Mouse (Mus musculus) cerebellum, postnatal 4 days (tissue): ENCODE results near the gene Polr2m.

Experiments
- DNase-seq, 2 experiments: peaks; one replicate each; pipeline ENCODE4 v3.0.0; 2022; ENCODE audit warnings: low spot score in 2 of 2, mixed read lengths in 1 of 2

Gene Polr2m

GRCm38 (mm10) chr9:71475536-71475935 lies 10.2 kb downstream of the Polr2m start:
- DNase-seq, result no peak

- no peak for DNase-seq
Observed at GRCm38 (mm10) chr9:71467434-71467833, 18.3 kb downstream of the Polr2m start.

GRCm38 (mm10) chr9:71466111-71466510 lies 19.6 kb downstream of the Polr2m start:
- DNase-seq, result peak in 1 of 2 experiments; percentile 30

- DNase-seq, result no peak
Observed at GRCm38 (mm10) chr9:71463072-71463667, 22.6 kb downstream of the Polr2m start.

- no peak for DNase-seq
Observed at GRCm38 (mm10) chr9:71456738-71457137, 29.0 kb downstream of the Polr2m start.

- DNase-seq, result no peak
Observed at GRCm38 (mm10) chr9:71453917-71454316, 31.8 kb downstream of the Polr2m start.

- DNase-seq, result no peak
Observed at GRCm38 (mm10) chr9:71453352-71453751, 32.4 kb downstream of the Polr2m start.

- no peak for DNase-seq
Observed at GRCm38 (mm10) chr9:71450626-71451025, 35.1 kb downstream of the Polr2m start.

GRCm38 (mm10) chr9:71447573-71447972 lies 38.2 kb downstream of the Polr2m start:
- DNase-seq, result peak; percentile 43 to 61

GRCm38 (mm10) chr9:71445308-71445707 lies 40.4 kb downstream of the Polr2m start:
- DNase-seq, result no peak

GRCm38 (mm10) chr9:71438146-71438545 lies 47.6 kb downstream of the Polr2m start:
- no peak for DNase-seq
